Mouse (Mus musculus) erythroblast, embryonic 14.5 days (primary cell): ENCODE measurements at regions not wholly inside any gene's neighbourhood (a gene's known extent, or its start where the extent isn't known, plus 50 kb on each side); places are given as distances from the start of the nearest gene placed in this dataset.

ENCODE experiments used
- H3K27me3 ChIP-seq: 2 replicates; pipeline ENCODE4 v1.6.1; 2012; ENCODE audit warnings: inconsistent platforms; ENCODE audit not compliant: control insufficient read depth
- H3K36me3 ChIP-seq: 2 replicates; pipeline ENCODE4 v1.6.1; 2012; ENCODE audit warnings: mild to moderate bottlenecking, inconsistent platforms; ENCODE audit not compliant: control insufficient read depth
- H3K4me1 ChIP-seq: 2 replicates; pipeline ENCODE4 v1.6.1; 2012; ENCODE audit warnings: inconsistent platforms; ENCODE audit not compliant: control insufficient read depth
- H3K4me3 ChIP-seq: replicated peaks from 2 replicates; pipeline ENCODE3; 2012; ENCODE audit warnings: moderate library complexity, mild to moderate bottlenecking, inconsistent platforms
- H3K9me3 ChIP-seq: 2 replicates; pipeline ENCODE4 v1.6.1; 2012; ENCODE audit warnings: low read length, inconsistent platforms, mixed read lengths; ENCODE audit not compliant: control insufficient read depth
- GATA1 ChIP-seq: IDR thresholded peaks from 2 replicates; pipeline ENCODE4 v1.6.1; 2012; ENCODE audit warnings: low read length, inconsistent platforms, mixed read lengths
- TAL1 ChIP-seq: IDR thresholded peaks from 3 replicates; pipeline ENCODE4 v1.6.1; 2012; ENCODE audit warnings: low read length, inconsistent platforms, mixed read lengths

GRCm38 (mm10) chr16:30197351-30197750, 69.9 kb downstream of the Cpn2 start:
- Histone ChIP-seq H3K4me3 (no peak overlapping the region), H3K36me3 (no peaks in the 10 kb centered on the region), H3K27me3 (no peaks in the 10 kb centered on the region), H3K9me3 (peaks cover 3% of the 10 kb centered on the region), H3K4me1 (peaks cover 3% of the 10 kb centered on the region)
- TF ChIP-seq TAL1 (no peak), GATA1 (no peak)

DNA sequence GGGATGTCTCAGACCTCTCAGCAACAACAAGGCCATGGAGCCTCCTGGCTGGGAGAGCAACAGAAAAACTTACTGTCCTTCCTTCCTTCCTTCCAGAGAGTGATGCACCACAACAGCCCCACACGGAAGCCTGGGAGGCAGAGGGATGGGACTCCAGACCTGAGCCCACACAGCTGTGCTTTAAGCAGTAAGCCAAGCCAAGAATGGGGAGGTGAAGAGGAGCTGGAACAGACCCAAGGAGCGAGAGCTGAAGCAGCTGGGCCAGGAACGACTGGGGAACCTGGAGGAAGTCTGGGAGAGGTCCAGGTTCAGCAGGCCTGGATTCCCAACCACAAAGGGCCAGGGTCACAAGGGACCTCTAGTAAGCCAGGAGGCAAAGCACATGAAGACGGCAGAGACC, 67.5 kb downstream of the Cpn2 start:
- Histone ChIP-seq H3K4me3 (no peak overlapping the region), H3K9me3 (peaks cover 3% of the 10 kb centered on the region)
- no peak for TF ChIP-seq TAL1
- TF ChIP-seq GATA1: no peak

DNA sequence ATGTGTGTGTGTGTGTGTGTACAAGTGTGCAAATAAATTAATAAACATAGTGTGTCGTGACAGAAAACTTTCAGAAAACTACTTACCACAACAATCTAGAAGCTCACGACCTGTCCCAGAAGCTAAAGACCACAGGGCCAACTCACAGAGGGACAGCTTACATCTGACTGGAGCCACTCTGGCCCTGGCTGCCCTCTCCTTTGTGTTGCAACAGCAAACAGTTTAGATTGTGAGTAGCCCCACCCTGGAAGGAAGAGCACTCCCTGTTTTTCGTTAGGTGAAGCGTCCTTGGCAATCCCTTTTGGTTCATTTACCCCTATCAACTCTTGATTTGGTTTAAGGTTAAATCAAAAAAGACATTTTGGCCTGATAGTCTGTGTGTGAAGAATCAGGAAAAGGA, 63.2 kb downstream of the Cpn2 start:
- H3K4me3 ChIP-seq: no peak overlapping the region
- no peaks in the 10 kb centered on the region for H3K4me1 ChIP-seq
- no peak for TF ChIP-seq GATA1
- TF ChIP-seq TAL1: no peak
- peaks cover 2% of the 10 kb centered on the region; the same call in 1 of the 2 replicates for H3K9me3 ChIP-seq
- 0 out of 2 replicates have a peak, but pooled peaks cover 2% of the 10 kb centered on the region for H3K27me3 ChIP-seq
- H3K36me3 ChIP-seq: no peaks in the 10 kb centered on the region

More for the DNA sequence above, 67.5 kb downstream of the Cpn2 start:
- peaks cover 3% of the 10 kb centered on the region for H3K4me1 ChIP-seq
- 0 out of 2 replicates have a peak, but pooled peaks cover 1% of the 10 kb centered on the region for H3K27me3 ChIP-seq
- no peaks in the 10 kb centered on the region for H3K36me3 ChIP-seq

- Histone ChIP-seq H3K4me1 (no peaks in the 10 kb centered on the region), H3K9me3 (peaks cover 2% of the 10 kb centered on the region; the same call in 1 of the 2 replicates), H3K27me3 (0 out of 2 replicates have a peak, but pooled peaks cover 2% of the 10 kb centered on the region), H3K36me3 (no peaks in the 10 kb centered on the region), H3K4me3 (no peak overlapping the region)
- TF ChIP-seq TAL1: no peak
- no peak for TF ChIP-seq GATA1
Observed at GRCm38 (mm10) chr16:30205314-30205815, 61.9 kb downstream of the Cpn2 start.

GRCm38 (mm10) chr16:30205816-30206356, 61.4 kb downstream of the Cpn2 start:
- Histone ChIP-seq H3K27me3 (0 out of 2 replicates have a peak, but pooled peaks cover 2% of the 10 kb centered on the region), H3K36me3 (no peaks in the 10 kb centered on the region), H3K4me3 (no peak overlapping the region), H3K4me1 (no peaks in the 10 kb centered on the region), H3K9me3 (peaks cover 2% of the 10 kb centered on the region; the same call in 1 of the 2 replicates)
- TF ChIP-seq GATA1 (no peak), TAL1 (no peak)
